Mouse (Mus musculus) heart, embryonic 12.5 days (tissue): ENCODE data around the gene Fer. TPM values are rescaled to one million over a fixed set of nuclear protein-coding genes. Genes with fewer than 3 reads are reported as not detected.

Source experiments
- ATAC-seq: fragments of 200-750 bp; cut with Nextera tagmentation; 2 replicates; pipeline ENCODE4 v1.8.0; 2017; ENCODE audit warnings: moderate TSS enrichment, moderate library complexity; ENCODE audit not compliant: insufficient number of reproducible peaks, low FRiP score
- H3K27ac ChIP-seq: fragments of 300-500 bp; sonication (generic); 2 replicates; pipeline ENCODE4 v1.5.1; 2016; ENCODE audit warnings: mild to moderate bottlenecking, moderate library complexity; ENCODE audit not compliant: poor library complexity, severe bottlenecking
- H3K27me3 ChIP-seq: fragments of 300-500 bp; sonication (generic); replicated peaks from 2 replicates; pipeline ENCODE4 v1.6.1; 2016; ENCODE audit warnings: mild to moderate bottlenecking, moderate library complexity
- H3K36me3 ChIP-seq: fragments of 300-500 bp; sonication (generic); 2 replicates; pipeline ENCODE4 v1.6.1; 2016; ENCODE audit warnings: mild to moderate bottlenecking, moderate library complexity
- H3K4me1 ChIP-seq: fragments of 300-500 bp; sonication (generic); replicated peaks from 2 replicates; pipeline ENCODE4 v1.6.1; 2016; ENCODE audit warnings: mild to moderate bottlenecking
- H3K4me2 ChIP-seq: fragments of 300-500 bp; sonication (generic); 2 replicates; pipeline ENCODE4 v1.6.1; 2016; ENCODE audit warnings: mild to moderate bottlenecking, moderate library complexity
- H3K4me3 ChIP-seq: fragments of 300-500 bp; sonication (generic); 2 replicates; pipeline ENCODE4 v1.5.1; 2016; ENCODE audit warnings: mild to moderate bottlenecking
- H3K9ac ChIP-seq: fragments of 300-500 bp; sonication (generic); 2 replicates; pipeline ENCODE4 v1.6.1; 2016; ENCODE audit warnings: mild to moderate bottlenecking, moderate library complexity
- H3K9me3 ChIP-seq: fragments of 300-500 bp; sonication (generic); replicated peaks from 2 replicates; pipeline ENCODE4 v1.6.1; 2016; ENCODE audit warnings: mild to moderate bottlenecking, moderate library complexity
- WGBS: fragments of 180-500 bp; shearing (Covaris S2); methylation state at CpG from one replicate; pipeline ENCODE4 v1.1.7; 2016; 5-methylcytosine and 5-hydroxymethylcytosine counted together
- polyA plus RNA-seq: library from polyadenylated mRNA; unstranded; fragments of >200 nt; fragmentation: Nextera tagmentation; extraction: Ambion mirVana; gene quantifications from 2 replicates; pipeline ENCODE4 v1.2.1, GENCODE M21; 2016

Fer gene
- polyA plus RNA-seq, 1 experiment from 2014 or later, result 27.7 TPM

DNA sequence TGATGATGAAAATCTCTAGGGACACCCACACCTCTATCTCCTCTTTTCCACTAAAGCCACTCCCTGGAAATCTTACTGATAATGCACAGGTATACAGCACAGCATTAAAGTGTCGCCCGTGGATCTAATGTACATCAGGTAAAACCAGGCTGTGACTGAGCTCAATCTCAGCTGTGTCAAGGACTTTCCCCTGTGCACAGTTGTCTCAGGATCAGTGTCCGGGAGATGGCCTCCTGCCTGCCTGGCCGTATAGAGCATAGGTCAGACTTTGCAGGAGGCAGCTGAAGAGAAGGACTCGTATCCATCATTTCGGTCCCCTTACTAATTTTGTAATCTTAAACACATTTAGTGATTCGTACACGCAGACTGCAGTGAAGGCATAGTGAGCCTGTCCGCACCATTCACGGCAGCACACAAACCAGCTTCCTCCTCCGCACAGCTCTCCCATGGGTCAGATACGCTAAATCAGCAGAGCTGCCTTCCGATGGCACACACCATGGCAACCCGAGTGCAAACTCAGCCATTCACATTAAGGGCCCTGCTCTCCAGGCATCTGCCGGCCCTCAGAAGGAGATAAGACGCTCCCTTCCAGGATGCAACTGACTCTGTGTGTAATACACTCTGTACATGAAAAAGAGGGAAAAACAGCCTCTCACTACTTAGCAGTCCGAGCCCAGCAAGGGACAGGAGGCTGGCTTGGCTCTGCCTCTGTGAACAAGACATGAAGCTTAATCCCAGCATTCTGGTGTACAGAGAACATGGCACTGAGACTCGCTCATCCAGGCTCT, 277.4 kb downstream of the Fer start:
- Histone ChIP-seq H3K9ac (no peak overlapping the region), H3K4me1 (peaks cover 32% of the 10 kb centered on the region), H3K36me3 (peaks cover 19% of the 10 kb centered on the region), H3K27ac (no peak overlapping the region), H3K4me3 (no peak overlapping the region), H3K27me3 (no peaks in the 10 kb centered on the region), H3K4me2 (no peak overlapping the region), H3K9me3 (no peaks in the 10 kb centered on the region)
- 61% methylated on average over 18 of the region's 18 CpGs for WGBS
- no peak for ATAC-seq

DNA sequence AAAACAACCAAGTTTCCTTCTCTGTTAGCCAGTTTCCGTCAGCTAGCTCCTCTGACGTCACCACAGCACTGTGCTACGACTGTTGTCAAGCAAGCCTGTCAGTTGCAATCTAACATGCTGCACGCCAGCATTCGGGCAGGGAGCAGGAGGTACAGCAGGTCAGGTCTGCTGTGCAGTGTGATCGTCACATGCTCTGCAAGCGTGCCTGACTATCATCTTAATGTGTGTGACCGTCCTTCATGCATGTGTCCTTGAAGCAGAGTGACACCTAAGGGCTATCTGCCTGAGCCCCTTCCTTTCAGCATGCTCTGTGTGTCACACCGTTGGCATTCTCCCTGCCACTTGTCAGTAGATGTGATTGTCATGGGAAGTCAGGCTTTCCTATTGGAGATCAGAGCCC, 279.0 kb downstream of the Fer start:
- Histone ChIP-seq H3K9ac (no peak overlapping the region), H3K4me2 (peak overlapping the region; percentile 18; the same call in 1 of the 2 replicates), H3K27me3 (no peaks in the 10 kb centered on the region), H3K36me3 (peaks cover 19% of the 10 kb centered on the region), H3K9me3 (no peaks in the 10 kb centered on the region), H3K27ac (peak overlapping the region; percentile 38), H3K4me1 (peaks cover 32% of the 10 kb centered on the region), H3K4me3 (no peak overlapping the region)
- WGBS, result 29% methylated on average over 9 of the region's 9 CpGs
- peak; percentile 77 for ATAC-seq

DNA sequence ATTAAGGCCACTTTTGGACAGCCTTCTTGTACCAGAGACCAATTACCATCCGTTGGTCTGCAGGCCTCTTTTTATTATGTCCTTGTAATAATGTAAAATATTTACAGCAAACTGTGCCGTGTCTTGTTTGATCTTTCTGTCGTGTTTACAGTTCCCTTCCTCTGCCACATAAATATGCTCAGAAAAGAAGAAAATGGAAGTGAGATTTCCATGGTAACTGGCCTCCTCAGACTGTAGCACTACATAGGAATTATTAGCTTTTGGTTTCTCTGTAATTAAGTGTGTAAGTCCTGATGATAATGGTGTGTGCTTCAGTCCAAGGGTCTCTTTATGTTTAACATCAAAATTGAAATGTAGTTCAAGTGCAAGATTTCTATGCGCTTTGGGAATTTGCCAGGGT, 283.5 kb downstream of the Fer start:
- Histone ChIP-seq H3K9me3 (0 out of 2 replicates have a peak, but pooled peaks cover 3% of the 10 kb centered on the region), H3K36me3 (peaks cover 4% of the 10 kb centered on the region; the same call in 1 of the 2 replicates), H3K27ac (no peak overlapping the region), H3K27me3 (no peaks in the 10 kb centered on the region), H3K4me2 (no peak overlapping the region), H3K9ac (no peak overlapping the region), H3K4me1 (peaks cover 6% of the 10 kb centered on the region), H3K4me3 (no peak overlapping the region)
- no peak for ATAC-seq
- 85% methylated on average over 4 of the region's 4 CpGs for WGBS

DNA sequence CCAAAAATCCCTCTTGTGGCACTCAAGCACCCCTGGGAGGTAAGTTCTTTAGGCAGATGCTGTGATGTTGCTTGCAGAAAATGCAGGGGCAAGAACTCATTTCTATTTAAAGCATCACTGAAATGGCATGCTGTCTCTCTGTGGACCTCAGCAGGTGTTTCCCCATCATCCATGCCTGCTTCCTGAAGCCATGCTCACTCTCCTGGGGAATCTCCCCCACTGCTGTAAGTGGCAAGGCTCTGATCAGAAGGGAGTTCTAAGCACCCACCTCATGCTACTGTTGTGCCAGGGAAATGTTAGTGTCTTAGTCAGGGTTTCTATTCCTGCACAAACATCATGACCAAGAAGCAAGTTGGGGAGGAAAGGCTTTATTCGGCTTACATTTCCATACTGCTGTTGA, 287.9 kb downstream of the Fer start:
- WGBS, result 74% methylated on average over 1 of the region's 1 CpGs
- no peak for ATAC-seq

DNA sequence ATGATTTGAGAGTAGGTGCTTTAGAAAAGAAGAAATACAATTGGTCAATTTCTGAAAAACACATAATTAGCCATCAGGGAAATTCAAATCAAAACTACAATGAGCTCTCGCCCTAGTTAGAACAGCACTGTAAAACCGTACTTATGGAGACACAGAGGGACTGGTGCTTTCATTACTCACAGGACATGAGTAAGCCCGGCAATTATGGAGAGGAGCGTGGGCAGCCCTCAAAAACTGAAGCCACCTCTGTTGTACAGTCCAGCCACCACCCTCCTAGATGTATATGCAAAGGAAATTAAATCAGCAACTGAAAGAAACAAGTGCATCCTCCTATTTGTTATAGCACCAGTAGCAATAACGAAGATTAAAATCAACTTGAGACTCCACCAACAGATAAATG, 304.9 kb downstream of the Fer start:
- WGBS, result 91% methylated on average over 5 of the region's 5 CpGs
- no peaks in the 10 kb centered on the region; the same call in 1 of the 2 replicates for H3K9me3 ChIP-seq
- H3K27me3 ChIP-seq, result no peaks in the 10 kb centered on the region
- H3K4me2 ChIP-seq, result no peak overlapping the region
- no peaks in the 10 kb centered on the region for H3K36me3 ChIP-seq
- no peaks in the 10 kb centered on the region for H3K4me1 ChIP-seq
- no peak overlapping the region for H3K27ac ChIP-seq
- ATAC-seq, result no peak
- H3K9ac ChIP-seq, result no peak overlapping the region
- no peak overlapping the region for H3K4me3 ChIP-seq

More for the DNA sequence above, 287.9 kb downstream of the Fer start:
- Histone ChIP-seq H3K9me3 (0 out of 2 replicates have a peak, but pooled peaks cover 3% of the 10 kb centered on the region), H3K27me3 (no peaks in the 10 kb centered on the region), H3K27ac (no peak overlapping the region), H3K36me3 (peaks cover 4% of the 10 kb centered on the region; the same call in 1 of the 2 replicates), H3K4me3 (no peak overlapping the region), H3K4me2 (no peak overlapping the region), H3K9ac (no peak overlapping the region), H3K4me1 (no peaks in the 10 kb centered on the region)

DNA sequence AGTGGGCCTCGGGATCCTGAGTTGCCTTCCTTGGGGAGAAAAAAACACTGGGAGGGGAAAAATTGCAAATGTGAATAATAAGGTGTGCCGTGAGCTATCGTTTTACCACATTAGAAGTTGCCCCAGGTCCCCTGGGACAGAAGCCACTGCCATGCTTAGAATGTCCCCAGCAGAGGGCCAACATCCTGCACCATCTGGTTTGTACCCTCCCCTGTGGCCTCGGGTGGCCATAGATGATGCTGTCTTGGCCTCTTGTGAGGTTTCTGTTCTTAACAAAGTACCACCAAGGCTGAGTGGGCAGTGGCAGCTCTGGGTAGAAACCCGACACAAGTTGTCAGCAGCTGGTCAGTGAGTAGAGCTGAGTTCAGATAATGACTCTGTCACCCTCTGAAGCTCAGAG, 307.2 kb downstream of the Fer start:
- no peaks in the 10 kb centered on the region for H3K27me3 ChIP-seq
- H3K9me3 ChIP-seq, result no peaks in the 10 kb centered on the region; the same call in 1 of the 2 replicates
- H3K9ac ChIP-seq, result no peak overlapping the region
- no peak overlapping the region for H3K4me2 ChIP-seq
- H3K4me3 ChIP-seq, result no peak overlapping the region
- 54% methylated on average over 5 of the region's 5 CpGs for WGBS
- no peaks in the 10 kb centered on the region for H3K36me3 ChIP-seq
- no peak overlapping the region for H3K27ac ChIP-seq
- no peak for ATAC-seq
- no peaks in the 10 kb centered on the region for H3K4me1 ChIP-seq

DNA sequence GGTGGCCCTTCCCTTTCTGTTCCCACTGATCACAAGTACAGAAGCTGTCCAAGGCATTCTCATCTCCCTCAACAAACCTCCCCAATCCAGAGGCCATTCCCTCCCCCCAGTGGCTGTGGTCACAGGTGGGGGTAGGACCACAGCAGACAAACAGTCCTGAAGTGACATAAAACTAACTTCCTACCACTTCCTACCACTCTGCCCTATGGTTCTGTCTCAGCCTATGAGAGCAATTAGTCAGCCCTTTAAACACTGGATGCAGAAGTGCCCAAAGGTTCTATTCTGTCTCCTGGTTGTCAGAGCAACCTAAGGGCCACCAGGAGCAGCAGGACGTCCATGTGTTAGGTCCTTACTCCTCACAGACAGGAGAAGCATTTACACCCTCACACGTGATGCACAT, 309.6 kb downstream of the Fer start:
- H3K4me3 ChIP-seq, result no peak overlapping the region
- H3K27me3 ChIP-seq, result no peaks in the 10 kb centered on the region
- H3K36me3 ChIP-seq, result no peaks in the 10 kb centered on the region
- no peak overlapping the region for H3K27ac ChIP-seq
- H3K4me2 ChIP-seq, result no peak overlapping the region
- whole genome bisulfite sequencing, result 68% methylated on average over 2 of the region's 2 CpGs
- no peak overlapping the region for H3K9ac ChIP-seq
- no peak for ATAC-seq
- no peaks in the 10 kb centered on the region for H3K4me1 ChIP-seq
- no peaks in the 10 kb centered on the region; the same call in 1 of the 2 replicates for H3K9me3 ChIP-seq

DNA sequence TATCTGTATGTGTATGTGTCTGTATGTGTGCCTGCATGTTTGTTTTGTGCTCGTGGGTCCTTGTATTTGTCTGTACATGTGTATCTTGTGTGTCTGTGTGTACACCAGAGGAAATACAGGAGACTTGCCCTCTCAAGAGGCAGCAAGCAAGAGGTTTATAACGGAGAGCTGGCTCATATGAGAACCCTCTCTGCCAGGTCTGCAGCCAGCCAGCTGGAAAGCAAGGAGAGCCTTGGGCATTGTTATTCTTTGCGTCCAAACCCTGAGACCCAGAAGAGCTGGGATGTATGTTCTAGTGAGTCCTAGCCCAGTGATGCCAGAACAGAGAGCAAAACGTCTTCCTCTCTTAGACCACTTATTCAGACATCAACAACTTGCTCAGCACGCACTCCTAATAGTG, 317.7 kb downstream of the Fer start:
- Histone ChIP-seq H3K9ac (no peak overlapping the region), H3K27ac (no peak overlapping the region), H3K4me1 (no peaks in the 10 kb centered on the region), H3K4me2 (no peak overlapping the region), H3K27me3 (no peaks in the 10 kb centered on the region), H3K36me3 (no peaks in the 10 kb centered on the region), H3K4me3 (no peak overlapping the region), H3K9me3 (no peaks in the 10 kb centered on the region)
- 76% methylated on average over 5 of the region's 5 CpGs for WGBS
- no peak for ATAC-seq

DNA sequence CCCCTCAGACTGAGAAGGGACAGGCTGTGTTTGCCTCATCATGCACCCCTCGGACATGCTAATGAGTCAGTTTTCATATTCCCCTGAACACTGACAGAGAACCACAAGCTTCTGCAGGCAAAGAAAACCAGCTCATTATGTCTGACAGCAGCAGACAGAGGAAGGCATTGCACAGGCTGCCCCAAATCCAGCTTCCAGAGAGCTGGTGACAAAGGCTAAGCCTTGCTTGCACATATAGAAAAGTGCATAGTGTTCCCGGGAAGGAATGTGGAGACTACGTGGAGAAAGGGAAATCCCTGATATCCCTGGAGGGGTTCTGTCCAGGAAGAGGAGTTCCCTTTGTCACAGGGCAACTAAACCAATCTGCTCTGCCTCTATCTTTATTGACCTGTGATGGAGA, 318.4 kb downstream of the Fer start:
- no peak overlapping the region for H3K4me2 ChIP-seq
- H3K27ac ChIP-seq, result no peak overlapping the region
- ATAC-seq, result no peak
- H3K4me1 ChIP-seq, result no peaks in the 10 kb centered on the region
- no peaks in the 10 kb centered on the region for H3K36me3 ChIP-seq
- H3K27me3 ChIP-seq, result no peaks in the 10 kb centered on the region
- no peak overlapping the region for H3K9ac ChIP-seq
- H3K4me3 ChIP-seq, result no peak overlapping the region
- no peaks in the 10 kb centered on the region for H3K9me3 ChIP-seq
- WGBS, result 40% methylated on average over 3 of the region's 3 CpGs

DNA sequence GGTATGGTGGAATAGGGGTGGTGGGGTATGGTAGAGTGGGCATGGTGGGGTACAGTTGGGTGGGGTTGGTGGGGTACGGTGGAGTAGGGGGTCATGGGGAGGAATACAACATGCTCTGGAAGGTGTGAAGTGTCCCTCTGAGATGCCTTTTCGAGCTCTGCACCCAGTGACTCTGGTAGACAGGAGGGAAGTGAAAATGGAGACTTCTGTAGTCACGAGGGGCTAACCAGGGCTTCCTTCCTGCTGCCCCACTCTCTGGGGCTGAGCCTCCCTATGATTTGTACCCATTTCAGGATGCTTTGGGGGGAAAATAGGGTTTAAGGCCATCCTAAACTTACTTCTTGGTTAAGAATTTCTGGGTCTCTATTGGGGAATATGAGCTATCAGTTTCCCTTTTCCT, 319.7 kb downstream of the Fer start:
- Histone ChIP-seq H3K9ac (no peak overlapping the region), H3K27me3 (no peaks in the 10 kb centered on the region), H3K4me3 (no peak overlapping the region)

DNA sequence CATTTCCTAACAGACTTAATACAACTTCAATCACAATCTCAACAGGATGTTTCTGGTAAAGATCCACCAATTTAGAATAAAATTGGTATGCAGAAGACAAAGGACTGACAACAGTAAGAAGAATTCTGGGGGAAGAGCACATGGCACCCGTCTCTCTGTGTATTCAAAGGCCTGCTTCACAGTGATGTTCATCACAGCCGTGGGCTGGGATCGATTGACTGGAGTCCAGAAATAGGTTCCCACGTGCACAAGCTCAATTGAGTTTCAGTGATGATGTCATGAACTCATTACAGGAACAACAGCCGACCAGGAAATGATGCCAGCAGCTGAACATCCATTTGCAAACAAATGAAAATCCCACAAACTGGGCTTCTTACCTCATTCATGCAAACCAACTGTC, 320.3 kb downstream of the Fer start:
- Histone ChIP-seq H3K4me3 (no peak overlapping the region), H3K9ac (no peak overlapping the region), H3K36me3 (no peaks in the 10 kb centered on the region), H3K4me1 (no peaks in the 10 kb centered on the region), H3K9me3 (no peaks in the 10 kb centered on the region), H3K27ac (no peak overlapping the region), H3K27me3 (no peaks in the 10 kb centered on the region), H3K4me2 (no peak overlapping the region)
- 38% methylated on average over 5 of the region's 5 CpGs for WGBS
- no peak for ATAC-seq

More for the DNA sequence above, 319.7 kb downstream of the Fer start:
- no peaks in the 10 kb centered on the region for H3K36me3 ChIP-seq
- no peak overlapping the region for H3K4me2 ChIP-seq
- no peak overlapping the region for H3K27ac ChIP-seq
- H3K9me3 ChIP-seq, result no peaks in the 10 kb centered on the region
- WGBS, result 69% methylated on average over 3 of the region's 3 CpGs
- no peaks in the 10 kb centered on the region for H3K4me1 ChIP-seq
- no peak for ATAC-seq
